Mouse (Mus musculus) liver, postnatal 0 days (tissue): ENCODE measurements around the gene Usp51.

Experiments
- CTCF ChIP-seq: sonication (generic); IDR thresholded peaks from 2 replicates; pipeline ENCODE4 v1.5.1; 2016; ENCODE audit warnings: antibody characterized with exemption, low read depth
- EP300 ChIP-seq: IDR thresholded peaks from 2 replicates; pipeline ENCODE4 v1.6.1; 2016; ENCODE audit warnings: antibody characterized with exemption, low read depth, mild to moderate bottlenecking

DNA sequence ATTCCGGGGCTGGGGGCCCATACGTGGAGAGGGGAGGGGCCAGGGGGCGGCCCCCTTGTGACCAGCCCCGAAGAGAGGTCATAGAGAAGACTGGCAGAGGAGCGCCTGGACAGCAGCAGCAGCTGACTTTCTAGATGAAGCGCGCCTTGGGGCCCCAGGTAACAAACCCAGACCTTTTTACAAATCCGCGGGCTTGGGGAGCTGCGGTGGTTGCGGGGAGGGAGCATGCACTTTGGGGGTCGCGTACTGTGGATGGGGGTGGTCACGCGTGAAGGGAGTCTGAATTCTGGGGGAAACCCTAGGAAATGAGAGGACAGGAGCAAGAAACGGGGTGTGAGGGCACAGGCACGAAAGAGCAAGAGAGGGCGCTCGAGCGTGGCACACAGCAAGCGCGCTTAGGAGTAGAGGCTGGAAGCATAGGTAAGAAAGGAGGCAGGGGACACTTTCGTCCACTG, at the start of gene Usp51:
- TF ChIP-seq CTCF (peak; percentile 41; the same call in 1 of the 2 replicates), EP300 (no peak)
